Mouse (Mus musculus): Measurements from ENCODE around the gene Lhpp. TPM values are rescaled to one million over a fixed set of nuclear protein-coding genes. Genes with fewer than 3 reads are reported as not detected.

Gene Lhpp
- polyA plus RNA-seq, 1 experiment from 2014 or later = 17.7 TPM

GRCm38 (mm10) chr7:132739829-132740228 is 129.4 kb downstream of the Lhpp start:
- H3K36me3 ChIP-seq = peaks cover 3% of the 10 kb centered on the region; the same call in 1 of the 2 replicates
- no peak overlapping the region for H3K4me2 ChIP-seq (replicated peaks)
- no peak overlapping the region for H3K4me3 ChIP-seq
- H3K9ac ChIP-seq = no peak overlapping the region
- H3K9me3 ChIP-seq (replicated peaks) = no peaks in the 10 kb centered on the region
- H3K4me1 ChIP-seq = peaks cover 21% of the 10 kb centered on the region
- no peak for ATAC-seq (ENCODE audit: low FRiP score)
- no peaks in the 10 kb centered on the region for H3K27me3 ChIP-seq
- 95% methylated on average over 6 of the region's 6 CpGs for WGBS
- H3K27ac ChIP-seq = no peak overlapping the region

- Histone ChIP-seq H3K27ac (no peak overlapping the region), H3K9ac (no peak overlapping the region), H3K4me1 (no peaks in the 10 kb centered on the region), H3K9me3 (replicated peaks) (no peaks in the 10 kb centered on the region), H3K4me2 (replicated peaks) (no peak overlapping the region), H3K27me3 (no peaks in the 10 kb centered on the region), H3K36me3 (peaks cover 3% of the 10 kb centered on the region; the same call in 1 of the 2 replicates), H3K4me3 (no peak overlapping the region)
- no peak for ATAC-seq (ENCODE audit: low FRiP score)
- 91% methylated on average over 5 of the region's 5 CpGs for WGBS
These were observed 132.5 kb downstream of the Lhpp start for GRCm38 (mm10) chr7:132742912-132743311.

GRCm38 (mm10) chr7:132747096-132747495 is 136.7 kb downstream of the Lhpp start:
- no peak for ATAC-seq (ENCODE audit: low FRiP score)
- Histone ChIP-seq H3K9ac (no peak overlapping the region), H3K27me3 (no peaks in the 10 kb centered on the region), H3K36me3 (peaks cover 3% of the 10 kb centered on the region; the same call in 1 of the 2 replicates), H3K9me3 (replicated peaks) (no peaks in the 10 kb centered on the region), H3K27ac (no peak overlapping the region), H3K4me1 (no peaks in the 10 kb centered on the region), H3K4me2 (replicated peaks) (no peak overlapping the region), H3K4me3 (no peak overlapping the region)
- 82% methylated on average over 6 of the region's 6 CpGs for WGBS

GRCm38 (mm10) chr7:132748076-132748769 is 137.8 kb downstream of the Lhpp start:
- H3K27ac ChIP-seq = no peak overlapping the region
- 79% methylated on average over 3 of the region's 3 CpGs for WGBS
- no peaks in the 10 kb centered on the region for H3K9me3 ChIP-seq (replicated peaks)
- no peak overlapping the region for H3K4me2 ChIP-seq (replicated peaks)
- peaks cover 3% of the 10 kb centered on the region; the same call in 1 of the 2 replicates for H3K36me3 ChIP-seq
- H3K27me3 ChIP-seq = no peaks in the 10 kb centered on the region
- no peak for ATAC-seq (ENCODE audit: low FRiP score)
- H3K4me1 ChIP-seq = peaks cover 1% of the 10 kb centered on the region
- no peak overlapping the region for H3K9ac ChIP-seq
- no peak overlapping the region for H3K4me3 ChIP-seq

GRCm38 (mm10) chr7:132749504-132749903 is 139.1 kb downstream of the Lhpp start:
- Histone ChIP-seq H3K9me3 (replicated peaks) (no peaks in the 10 kb centered on the region), H3K27ac (no peak overlapping the region), H3K4me1 (peaks cover 14% of the 10 kb centered on the region), H3K27me3 (no peaks in the 10 kb centered on the region), H3K9ac (no peak overlapping the region), H3K36me3 (peaks cover 3% of the 10 kb centered on the region; the same call in 1 of the 2 replicates), H3K4me2 (replicated peaks) (no peak overlapping the region), H3K4me3 (no peak overlapping the region)
- 91% methylated on average over 11 of the region's 11 CpGs for WGBS
- no peak for ATAC-seq (ENCODE audit: low FRiP score)

GRCm38 (mm10) chr7:132751716-132752115 is 141.3 kb downstream of the Lhpp start:
- WGBS = 92% methylated on average over 2 of the region's 2 CpGs
- H3K9me3 ChIP-seq (replicated peaks) = no peaks in the 10 kb centered on the region
- ATAC-seq (ENCODE audit: low FRiP score) = no peak
- H3K27ac ChIP-seq = no peak overlapping the region
- H3K9ac ChIP-seq = no peak overlapping the region
- no peak overlapping the region for H3K4me3 ChIP-seq
- peaks cover 3% of the 10 kb centered on the region; the same call in 1 of the 2 replicates for H3K36me3 ChIP-seq
- peaks cover 27% of the 10 kb centered on the region for H3K4me1 ChIP-seq
- H3K27me3 ChIP-seq = no peaks in the 10 kb centered on the region
- H3K4me2 ChIP-seq (replicated peaks) = no peak overlapping the region

- Histone ChIP-seq H3K9ac (no peak overlapping the region), H3K27me3 (no peaks in the 10 kb centered on the region), H3K27ac (peak overlapping the region; percentile 75), H3K36me3 (peaks cover 19% of the 10 kb centered on the region), H3K4me2 (replicated peaks) (no peak overlapping the region), H3K4me3 (no peak overlapping the region), H3K9me3 (replicated peaks) (no peaks in the 10 kb centered on the region), H3K4me1 (peaks cover 27% of the 10 kb centered on the region)
- 47% methylated on average over 4 of the region's 4 CpGs for WGBS
- ATAC-seq (ENCODE audit: low FRiP score) = peak; percentile 61
These were observed 143.3 kb downstream of the Lhpp start for GRCm38 (mm10) chr7:132753518-132754388.

- Histone ChIP-seq H3K27me3 (no peaks in the 10 kb centered on the region), H3K9ac (no peak overlapping the region), H3K36me3 (peaks cover 21% of the 10 kb centered on the region), H3K4me2 (replicated peaks) (no peak overlapping the region), H3K27ac (peak overlapping the region; percentile 75), H3K4me3 (no peak overlapping the region), H3K4me1 (peaks cover 29% of the 10 kb centered on the region), H3K9me3 (replicated peaks) (no peaks in the 10 kb centered on the region)
- ATAC-seq (ENCODE audit: low FRiP score) = no peak; the same call in 1 of the 2 replicates
- WGBS = 57% methylated on average over 3 of the region's 3 CpGs
These were observed 143.9 kb downstream of the Lhpp start for GRCm38 (mm10) chr7:132754389-132754750.

Other genes with a start within 250 kb of the Lhpp start
- 121 and 127 TPM in 2 replicates for gene Oat, start 34.2 kb upstream of the Lhpp start, polyA plus RNA-seq (2016; fragmentation: Nextera tagmentation; extraction: Ambion mirVana)
- gene Nkx1-2, start 11.0 kb upstream of the Lhpp start, polyA plus RNA-seq (2016; fragmentation: Nextera tagmentation; extraction: Ambion mirVana) = 2.9 and 6.4 TPM in 2 replicates
- 22.7 and 25.3 TPM in 2 replicates for gene Fam53b, start 203.2 kb downstream of the Lhpp start, polyA plus RNA-seq (2016; fragmentation: Nextera tagmentation; extraction: Ambion mirVana)
- 75.0 and 87.3 TPM in 2 replicates for gene Eef1akmt2, start 242.0 kb downstream of the Lhpp start, polyA plus RNA-seq (2016; fragmentation: Nextera tagmentation; extraction: Ambion mirVana)
- gene Abraxas2, start 248.6 kb downstream of the Lhpp start, polyA plus RNA-seq (2016; fragmentation: Nextera tagmentation; extraction: Ambion mirVana) = 35.8 and 36.2 TPM in 2 replicates